Mouse (Mus musculus): ENCODE measurements around the gene Dnajc6. TPM values are rescaled to one million over a fixed set of nuclear protein-coding genes. Genes with fewer than 3 reads are reported as not detected.

The Dnajc6 gene
- polyA plus RNA-seq, 1 experiment from 2014 or later: 4.0 TPM

DNA sequence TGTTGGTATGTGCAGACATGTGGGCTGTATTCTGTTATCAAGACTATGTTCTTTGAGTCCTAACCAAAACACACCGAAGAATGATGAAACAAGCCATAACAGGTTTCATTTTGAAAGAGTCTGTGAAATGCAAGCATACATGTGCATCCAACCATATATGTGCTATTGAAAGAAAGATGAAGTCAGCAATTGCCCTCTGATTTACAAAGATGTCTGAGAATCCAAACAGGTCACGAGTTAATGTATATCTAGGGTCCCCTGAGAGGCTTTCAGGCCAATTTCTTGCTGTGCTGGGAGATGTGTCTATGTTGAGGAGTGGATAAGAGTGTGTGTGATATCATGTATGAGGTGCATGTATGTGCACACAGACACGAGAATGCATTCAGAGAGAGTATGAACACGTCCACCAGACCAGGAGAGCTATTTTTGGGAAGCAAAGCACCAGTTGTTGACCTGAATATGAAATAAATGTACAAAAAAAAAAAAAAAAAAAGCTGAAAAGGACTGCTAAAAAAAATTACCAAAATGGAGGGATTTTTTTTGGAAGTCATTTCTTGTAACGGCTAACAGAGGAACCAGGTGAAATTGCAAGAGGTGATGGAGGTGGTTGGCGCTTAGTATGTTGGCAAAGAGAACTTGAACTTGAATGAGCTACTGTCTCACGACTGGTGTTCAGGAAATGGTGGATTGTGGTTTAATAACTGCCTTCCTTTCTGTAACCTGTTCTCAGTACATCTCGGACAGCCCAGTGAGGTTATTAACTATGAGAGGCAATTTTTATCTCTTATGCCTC, 13.9 kb downstream of the Dnajc6 start:
- Histone ChIP-seq H3K36me3 (ENCODE audit: control insufficient read depth, insufficient read depth, low read length) (no peaks in the 10 kb centered on the region), H3K27me3 (ENCODE audit: control insufficient read depth, insufficient read depth, low read length) (0 out of 2 replicates have a peak, but pooled peaks cover 3% of the 10 kb centered on the region), H3K27ac (ENCODE audit: low read depth, low read length) (no peak overlapping the region), H3K9ac (ENCODE audit: low read length) (no peak overlapping the region), H3K4me1 (replicated peaks; ENCODE audit: control insufficient read depth, insufficient read depth, low read length) (peaks cover 5% of the 10 kb centered on the region), H3K4me3 (ENCODE audit: low read depth, low read length) (no peak overlapping the region), H3K4me2 (ENCODE audit: low read depth, low read length, severe bottlenecking) (no peak overlapping the region), H3K9me3 (ENCODE audit: control insufficient read depth, low read length) (no peaks in the 10 kb centered on the region)
- ATAC-seq (replicated peaks; ENCODE audit: low FRiP score): no peak
- 85% methylated on average over 8 of the region's 8 CpGs for WGBS
- no peak for DNase-seq (ENCODE audit: low spot score)

DNA sequence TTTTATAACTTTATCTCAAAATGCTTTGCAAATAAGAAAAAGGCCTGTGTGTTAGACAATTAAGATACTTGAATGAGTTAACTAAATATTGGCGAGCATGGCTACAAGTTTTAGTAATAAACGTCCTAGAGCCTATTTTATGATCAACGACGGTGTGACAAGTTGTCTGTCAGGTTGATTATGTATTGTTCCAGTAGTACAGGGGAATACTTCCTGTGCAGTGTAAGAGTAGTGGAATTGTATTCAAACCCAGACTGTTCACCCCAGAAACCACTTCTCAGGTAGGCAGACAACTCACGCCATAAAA, 14.4 kb downstream of the Dnajc6 start:
- ATAC-seq (replicated peaks; ENCODE audit: low FRiP score): no peak
- peaks cover 5% of the 10 kb centered on the region for H3K4me1 ChIP-seq (replicated peaks; ENCODE audit: control insufficient read depth, insufficient read depth, low read length)
- H3K27ac ChIP-seq (ENCODE audit: low read depth, low read length): no peak overlapping the region
- no peak overlapping the region for H3K4me2 ChIP-seq (ENCODE audit: low read depth, low read length, severe bottlenecking)
- H3K27me3 ChIP-seq (ENCODE audit: control insufficient read depth, insufficient read depth, low read length): 0 out of 2 replicates have a peak, but pooled peaks cover 3% of the 10 kb centered on the region
- no peak overlapping the region for H3K9ac ChIP-seq (ENCODE audit: low read length)
- no peaks in the 10 kb centered on the region for H3K36me3 ChIP-seq (ENCODE audit: control insufficient read depth, insufficient read depth, low read length)
- no peak overlapping the region for H3K4me3 ChIP-seq (ENCODE audit: low read depth, low read length)
- DNase-seq (ENCODE audit: low spot score): no peak
- H3K9me3 ChIP-seq (ENCODE audit: control insufficient read depth, low read length): no peaks in the 10 kb centered on the region
- WGBS: 87% methylated on average over 5 of the region's 5 CpGs

DNA sequence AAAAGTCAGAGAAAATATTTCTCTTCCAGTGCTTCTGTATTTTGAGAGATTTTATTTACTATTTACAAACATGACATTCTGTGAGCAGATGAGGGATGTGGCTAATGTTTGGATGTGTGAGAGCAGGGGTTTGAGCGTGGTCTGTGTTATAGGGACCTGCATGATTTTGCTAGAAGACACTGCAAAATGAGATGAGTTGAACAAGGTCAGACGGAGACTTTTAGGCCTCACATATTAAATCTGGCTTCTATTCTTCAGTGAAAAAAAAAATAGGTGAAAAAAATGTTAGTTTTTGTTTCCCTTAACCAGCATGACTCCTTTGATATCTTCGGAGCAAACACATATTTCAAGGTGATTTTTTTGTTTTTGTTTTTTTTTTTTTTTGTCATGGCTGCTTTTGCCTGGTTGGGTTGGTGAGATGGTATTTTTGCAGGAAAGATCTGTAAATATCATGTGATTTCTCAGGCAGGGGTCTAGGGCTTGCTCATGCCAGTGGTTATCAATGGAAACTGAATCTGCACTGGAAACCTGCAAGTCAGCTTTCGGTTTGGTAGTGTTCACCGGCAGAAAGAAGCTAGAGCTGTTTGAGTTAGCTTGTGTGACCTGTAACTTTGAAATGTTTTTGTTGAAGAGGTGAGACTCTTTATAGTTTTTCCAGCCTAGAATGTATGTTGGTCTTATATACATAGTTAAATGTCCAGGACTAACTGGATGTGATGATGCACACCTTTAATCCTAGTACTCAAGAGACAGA, 15.5 kb downstream of the Dnajc6 start:
- ATAC-seq (replicated peaks; ENCODE audit: low FRiP score) (no peak), DNase-seq (ENCODE audit: low spot score) (no peak)
- Histone ChIP-seq H3K4me3 (ENCODE audit: low read depth, low read length) (no peak overlapping the region), H3K27ac (ENCODE audit: low read depth, low read length) (no peak overlapping the region), H3K27me3 (ENCODE audit: control insufficient read depth, insufficient read depth, low read length) (0 out of 2 replicates have a peak, but pooled peaks cover 2% of the 10 kb centered on the region), H3K4me1 (replicated peaks; ENCODE audit: control insufficient read depth, insufficient read depth, low read length) (peaks cover 5% of the 10 kb centered on the region), H3K9ac (ENCODE audit: low read length) (no peak overlapping the region), H3K9me3 (ENCODE audit: control insufficient read depth, low read length) (no peaks in the 10 kb centered on the region), H3K36me3 (ENCODE audit: control insufficient read depth, insufficient read depth, low read length) (no peaks in the 10 kb centered on the region), H3K4me2 (ENCODE audit: low read depth, low read length, severe bottlenecking) (no peak overlapping the region)
- WGBS: 90% methylated on average over 5 of the region's 5 CpGs

DNA sequence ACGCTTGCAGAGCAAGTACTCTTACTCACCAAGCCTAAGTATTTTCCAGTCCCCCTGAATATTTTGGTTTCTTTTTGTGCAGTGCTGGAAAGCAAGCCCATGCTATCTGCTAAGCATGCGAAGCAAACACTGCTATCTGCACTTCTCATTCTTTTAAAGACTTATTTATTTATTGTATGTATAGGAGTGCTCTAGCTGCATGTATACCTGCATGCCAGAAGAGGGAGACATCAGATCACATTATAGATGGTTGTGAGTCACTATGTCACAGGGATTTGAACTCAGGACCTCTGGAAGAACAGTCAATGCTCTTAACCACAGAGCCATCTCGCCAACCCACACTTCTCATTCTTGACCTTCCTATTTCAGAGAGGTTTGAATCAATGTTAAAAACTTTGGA, 16.8 kb downstream of the Dnajc6 start:
- Histone ChIP-seq H3K4me3 (ENCODE audit: low read depth, low read length) (no peak overlapping the region), H3K36me3 (ENCODE audit: control insufficient read depth, insufficient read depth, low read length) (no peaks in the 10 kb centered on the region), H3K4me1 (replicated peaks; ENCODE audit: control insufficient read depth, insufficient read depth, low read length) (peaks cover 5% of the 10 kb centered on the region), H3K27me3 (ENCODE audit: control insufficient read depth, insufficient read depth, low read length) (no peaks in the 10 kb centered on the region), H3K4me2 (ENCODE audit: low read depth, low read length, severe bottlenecking) (no peak overlapping the region), H3K9ac (ENCODE audit: low read length) (no peak overlapping the region), H3K9me3 (ENCODE audit: control insufficient read depth, low read length) (no peaks in the 10 kb centered on the region), H3K27ac (ENCODE audit: low read depth, low read length) (no peak overlapping the region)
- ATAC-seq (replicated peaks; ENCODE audit: low FRiP score) (no peak), DNase-seq (ENCODE audit: low spot score) (no peak)
- WGBS: 92% methylated on average over 3 of the region's 3 CpGs

DNA sequence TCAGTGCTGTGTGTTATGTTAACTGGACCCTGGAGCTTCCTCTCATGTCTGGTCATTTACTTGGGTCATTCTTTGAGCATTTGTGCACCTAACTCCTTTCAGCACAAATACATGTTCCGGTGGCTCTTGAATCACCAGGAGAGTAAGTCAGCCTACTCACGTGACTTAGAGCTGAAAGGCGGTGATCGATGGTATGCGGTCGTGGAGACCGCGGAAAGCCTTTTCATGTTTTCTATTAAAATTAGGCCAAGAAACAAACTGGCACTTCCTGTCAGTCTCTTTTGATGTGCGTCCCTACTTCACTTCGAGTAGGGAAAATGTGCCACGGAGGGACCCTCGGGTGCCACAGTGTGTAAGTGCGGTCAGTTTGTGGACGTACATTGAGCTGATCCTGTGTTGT, 19.4 kb downstream of the Dnajc6 start:
- Histone ChIP-seq H3K9ac (ENCODE audit: low read length) (no peak overlapping the region), H3K27me3 (ENCODE audit: control insufficient read depth, insufficient read depth, low read length) (no peaks in the 10 kb centered on the region), H3K9me3 (ENCODE audit: control insufficient read depth, low read length) (no peaks in the 10 kb centered on the region), H3K4me2 (ENCODE audit: low read depth, low read length, severe bottlenecking) (no peak overlapping the region), H3K36me3 (ENCODE audit: control insufficient read depth, insufficient read depth, low read length) (no peaks in the 10 kb centered on the region), H3K4me3 (ENCODE audit: low read depth, low read length) (no peak overlapping the region), H3K4me1 (replicated peaks; ENCODE audit: control insufficient read depth, insufficient read depth, low read length) (no peaks in the 10 kb centered on the region), H3K27ac (ENCODE audit: low read depth, low read length) (no peak overlapping the region)
- ATAC-seq (replicated peaks; ENCODE audit: low FRiP score) (no peak), DNase-seq (ENCODE audit: low spot score) (no peak)
- 93% methylated on average over 14 of the region's 14 CpGs for WGBS

DNA sequence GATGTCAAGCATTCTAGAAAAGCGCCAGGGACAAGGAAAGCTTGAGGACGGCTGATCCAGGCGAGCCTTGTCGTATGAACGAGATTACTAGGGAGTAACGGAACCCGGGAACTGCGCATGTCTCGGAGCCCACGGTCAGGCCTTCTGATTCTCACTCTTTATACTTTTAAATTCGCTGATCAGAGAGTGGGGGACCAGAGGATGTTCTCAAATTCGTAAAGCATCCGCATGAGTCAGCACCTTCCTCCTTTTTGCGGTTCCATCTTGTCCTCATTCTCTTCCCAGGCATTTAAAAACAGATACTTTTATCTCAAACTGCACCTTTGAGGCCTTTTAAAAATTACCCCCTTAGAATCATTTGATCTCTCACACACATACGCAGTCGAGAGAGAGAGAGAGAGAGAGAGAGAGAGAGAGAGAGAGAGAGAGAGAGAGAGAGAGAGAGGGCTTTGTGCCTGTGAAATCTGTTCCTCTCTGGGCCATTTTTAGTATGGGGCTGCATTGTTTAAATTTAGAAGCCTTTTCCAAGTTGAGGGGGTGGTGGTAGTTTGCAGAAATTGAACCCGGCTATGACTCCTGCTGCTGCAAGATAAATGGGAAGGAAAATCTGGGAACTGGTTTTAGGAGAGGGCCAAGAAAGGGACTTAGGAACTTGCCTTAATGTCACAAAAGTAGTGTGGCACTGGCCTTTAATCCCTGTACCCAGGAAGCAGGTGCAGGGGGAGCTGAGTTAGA, 20.2 kb downstream of the Dnajc6 start:
- Histone ChIP-seq H3K9me3 (ENCODE audit: control insufficient read depth, low read length) (no peaks in the 10 kb centered on the region), H3K4me1 (replicated peaks; ENCODE audit: control insufficient read depth, insufficient read depth, low read length) (no peaks in the 10 kb centered on the region), H3K27ac (ENCODE audit: low read depth, low read length) (no peak overlapping the region), H3K4me2 (ENCODE audit: low read depth, low read length, severe bottlenecking) (no peak overlapping the region), H3K27me3 (ENCODE audit: control insufficient read depth, insufficient read depth, low read length) (no peaks in the 10 kb centered on the region), H3K4me3 (ENCODE audit: low read depth, low read length) (no peak overlapping the region), H3K9ac (ENCODE audit: low read length) (no peak overlapping the region), H3K36me3 (ENCODE audit: control insufficient read depth, insufficient read depth, low read length) (no peaks in the 10 kb centered on the region)
- WGBS: 88% methylated on average over 17 of the region's 17 CpGs
- DNase-seq (ENCODE audit: low spot score) (no peak), ATAC-seq (replicated peaks; ENCODE audit: low FRiP score) (no peak)

DNA sequence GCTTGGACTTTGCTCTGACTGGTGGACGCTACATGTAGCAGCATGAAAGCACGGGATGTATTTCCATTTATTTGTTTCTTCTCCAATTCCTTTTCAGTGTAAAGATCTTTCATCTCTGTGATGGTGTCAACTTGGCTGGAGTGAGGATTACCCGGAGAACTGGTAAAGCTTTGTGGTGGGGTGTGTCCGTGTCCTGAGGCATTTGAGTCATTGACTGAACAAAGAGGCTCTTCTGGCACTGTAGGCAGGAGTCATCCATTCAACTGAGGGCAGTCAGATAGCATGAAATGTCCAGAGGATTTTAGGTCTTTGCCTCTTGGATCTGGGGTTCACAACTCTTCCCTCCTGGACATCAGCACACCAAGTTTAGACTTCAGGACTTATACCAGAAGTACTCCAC, 35.5 kb downstream of the Dnajc6 start:
- no peaks in the 10 kb centered on the region for H3K9me3 ChIP-seq (ENCODE audit: control insufficient read depth, low read length)

DNA sequence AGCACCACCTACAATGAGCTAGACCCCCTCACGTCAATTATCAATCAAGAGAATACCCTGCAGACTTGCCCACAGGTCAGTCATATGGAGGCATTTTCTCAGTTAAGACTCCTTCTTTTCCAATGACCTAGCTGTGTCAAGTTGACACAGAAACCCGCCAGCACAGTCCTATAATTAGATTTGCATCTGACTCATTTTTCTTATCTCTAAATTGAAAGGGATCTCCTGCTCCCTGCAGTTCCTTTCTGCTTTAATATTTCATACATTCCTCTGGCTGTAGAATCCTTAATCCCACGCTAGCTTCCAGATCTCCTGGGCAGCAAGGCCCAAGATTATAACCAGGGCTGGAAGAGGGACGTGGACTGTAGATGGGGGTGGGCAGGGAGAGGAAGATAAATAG, 44.1 kb downstream of the Dnajc6 start:
- no peak overlapping the region for H3K27ac ChIP-seq (ENCODE audit: low read depth, low read length)
- H3K36me3 ChIP-seq (ENCODE audit: control insufficient read depth, insufficient read depth, low read length): no peaks in the 10 kb centered on the region
- DNase-seq (ENCODE audit: low spot score): no peak
- ATAC-seq (replicated peaks; ENCODE audit: low FRiP score): no peak
- H3K9ac ChIP-seq (ENCODE audit: low read length): no peak overlapping the region
- H3K4me1 ChIP-seq (replicated peaks; ENCODE audit: control insufficient read depth, insufficient read depth, low read length): no peaks in the 10 kb centered on the region
- H3K9me3 ChIP-seq (ENCODE audit: control insufficient read depth, low read length): no peaks in the 10 kb centered on the region
- no peak overlapping the region for H3K4me3 ChIP-seq (ENCODE audit: low read depth, low read length)
- no peak overlapping the region for H3K4me2 ChIP-seq (ENCODE audit: low read depth, low read length, severe bottlenecking)
- H3K27me3 ChIP-seq (ENCODE audit: control insufficient read depth, insufficient read depth, low read length): no peaks in the 10 kb centered on the region
- WGBS: 78% methylated on average over 4 of the region's 4 CpGs

More for the DNA sequence above, 35.5 kb downstream of the Dnajc6 start:
- Histone ChIP-seq H3K27me3 (ENCODE audit: control insufficient read depth, insufficient read depth, low read length) (no peaks in the 10 kb centered on the region), H3K4me3 (ENCODE audit: low read depth, low read length) (no peak overlapping the region), H3K9ac (ENCODE audit: low read length) (no peak overlapping the region), H3K36me3 (ENCODE audit: control insufficient read depth, insufficient read depth, low read length) (no peaks in the 10 kb centered on the region), H3K4me2 (ENCODE audit: low read depth, low read length, severe bottlenecking) (no peak overlapping the region), H3K4me1 (replicated peaks; ENCODE audit: control insufficient read depth, insufficient read depth, low read length) (no peaks in the 10 kb centered on the region), H3K27ac (ENCODE audit: low read depth, low read length) (no peak overlapping the region)
- DNase-seq (ENCODE audit: low spot score): no peak
- no peak for ATAC-seq (replicated peaks; ENCODE audit: low FRiP score)
- 86% methylated on average over 4 of the region's 4 CpGs for WGBS

Measured in forebrain, embryonic 11.5 days (tissue).